Mouse (Mus musculus) lung, postnatal 0 days (tissue): Measurements from ENCODE around the gene Dennd1c.

ENCODE experiments used
- CTCF ChIP-seq: IDR thresholded peaks from 2 replicates; pipeline ENCODE4 v1.5.1; 2016; ENCODE audit warnings: antibody characterized with exemption, mild to moderate bottlenecking
- EP300 ChIP-seq: IDR thresholded peaks from 2 replicates; pipeline ENCODE4 v1.6.1; 2016; ENCODE audit warnings: antibody characterized with exemption, mild to moderate bottlenecking, control low read depth

- TF ChIP-seq CTCF, result no peak
- TF ChIP-seq EP300, result no peak
These were observed 47.7 kb upstream of the Dennd1c start for GRCm38 (mm10) chr17:57125853-57126622.
